Mouse (Mus musculus): ENCODE results near the gene Dhdh. TPM values are rescaled to one million over a fixed set of nuclear protein-coding genes. Genes with fewer than 3 reads are reported as not detected.
"Not testable (repeated sequence)": the region's sequence is repeated elsewhere in the genome, so short reads cannot be mapped to it uniquely, and the experiment has no call there.

Dhdh gene
- polyA plus RNA-seq, 1 experiment from 2014 or later: 3.9 TPM

GRCm38 (mm10) chr7:45467090-45467670 lies 21.4 kb downstream of the Dhdh start:
- WGBS: 38% methylated on average over 7 of the region's 7 CpGs
- Histone ChIP-seq H3K4me1 (peaks cover 22% of the 10 kb centered on the region), H3K36me3 (peaks cover 34% of the 10 kb centered on the region), H3K27ac (replicated peaks) (no peak overlapping the region), H3K9me3 (no peaks in the 10 kb centered on the region), H3K4me3 (peak overlapping the region; percentile 69), H3K9ac (peak overlapping the region; percentile 76), H3K27me3 (replicated peaks) (no peaks in the 10 kb centered on the region), H3K4me2 (peak overlapping the region; percentile 90)
- no peak for ATAC-seq (ENCODE audit: extremely low read depth, insufficient number of reproducible peaks, low FRiP score, low TSS enrichment)

- ATAC-seq (ENCODE audit: extremely low read depth, insufficient number of reproducible peaks, low FRiP score, low TSS enrichment): peak; percentile 75
- Histone ChIP-seq H3K27ac (replicated peaks) (peak within 1 kb of the TSS; percentile 65), H3K9me3 (no peaks in the 10 kb centered on the region), H3K9ac (peak within 1 kb of the TSS; percentile 93), H3K36me3 (peaks cover 41% of the 10 kb centered on the region), H3K4me3 (peak within 1 kb of the TSS; percentile 69), H3K4me1 (peaks cover 27% of the 10 kb centered on the region), H3K27me3 (replicated peaks) (no peaks in the 10 kb centered on the region), H3K4me2 (peak within 1 kb of the TSS; percentile 90)
- WGBS: under 1% methylated on average over 58 of the region's 58 CpGs
These were observed 22.1 kb downstream of the Dhdh start, which contains the start of gene Bax for GRCm38 (mm10) chr7:45466283-45467089. Bax (minus strand) TSS chr7:45466898.

- no peak for ATAC-seq (ENCODE audit: extremely low read depth, insufficient number of reproducible peaks, low FRiP score, low TSS enrichment)
- peaks cover 33% of the 10 kb centered on the region for H3K4me1 ChIP-seq
- no peaks in the 10 kb centered on the region for H3K9me3 ChIP-seq
- peak overlapping the region; percentile 93 for H3K9ac ChIP-seq
- H3K4me3 ChIP-seq: peak overlapping the region; percentile 69
- H3K36me3 ChIP-seq: peaks cover 42% of the 10 kb centered on the region
- no peak overlapping the region for H3K27ac ChIP-seq (replicated peaks)
- WGBS: 69% methylated on average over 9 of the region's 9 CpGs
- H3K4me2 ChIP-seq: peak overlapping the region; percentile 90
- H3K27me3 ChIP-seq (replicated peaks): no peaks in the 10 kb centered on the region
These were observed 23.1 kb downstream of the Dhdh start for GRCm38 (mm10) chr7:45465549-45465948.

GRCm38 (mm10) chr7:45465112-45465511 lies 23.5 kb downstream of the Dhdh start:
- ATAC-seq (ENCODE audit: extremely low read depth, insufficient number of reproducible peaks, low FRiP score, low TSS enrichment): no peak
- H3K9me3 ChIP-seq: no peaks in the 10 kb centered on the region
- H3K4me2 ChIP-seq: peak overlapping the region; percentile 90
- no peaks in the 10 kb centered on the region for H3K27me3 ChIP-seq (replicated peaks)
- peak overlapping the region; percentile 69 for H3K4me3 ChIP-seq
- peaks cover 37% of the 10 kb centered on the region for H3K4me1 ChIP-seq
- H3K9ac ChIP-seq: no peak overlapping the region
- 92% methylated on average over 12 of the region's 12 CpGs for WGBS
- no peak overlapping the region for H3K27ac ChIP-seq (replicated peaks)
- H3K36me3 ChIP-seq: peaks cover 42% of the 10 kb centered on the region

- Histone ChIP-seq H3K9ac (no peak overlapping the region), H3K4me2 (no peak overlapping the region), H3K4me1 (peaks cover 39% of the 10 kb centered on the region), H3K36me3 (peaks cover 42% of the 10 kb centered on the region), H3K27ac (replicated peaks) (no peak overlapping the region), H3K27me3 (replicated peaks) (no peaks in the 10 kb centered on the region), H3K4me3 (no peak overlapping the region), H3K9me3 (no peaks in the 10 kb centered on the region)
- WGBS: 93% methylated on average over 7 of the region's 7 CpGs
- no peak for ATAC-seq (ENCODE audit: extremely low read depth, insufficient number of reproducible peaks, low FRiP score, low TSS enrichment)
These were observed 24.4 kb downstream of the Dhdh start for GRCm38 (mm10) chr7:45463987-45464778.

GRCm38 (mm10) chr7:45462868-45463267 lies 25.7 kb downstream of the Dhdh start:
- H3K9ac ChIP-seq; H3K9me3 ChIP-seq; H3K27me3 ChIP-seq (replicated peaks); H3K4me3 ChIP-seq; H3K4me2 ChIP-seq; ATAC-seq (ENCODE audit: extremely low read depth, insufficient number of reproducible peaks, low FRiP score, low TSS enrichment); H3K27ac ChIP-seq (replicated peaks): not testable (repeated sequence)
- 80% methylated on average over 4 of the region's 4 CpGs for WGBS
- Histone ChIP-seq H3K36me3 (peaks cover 51% of the 10 kb centered on the region), H3K4me1 (peaks cover 46% of the 10 kb centered on the region)

GRCm38 (mm10) chr7:45462325-45462724 lies 26.3 kb downstream of the Dhdh start:
- H3K27ac ChIP-seq (replicated peaks): no peak overlapping the region
- peak overlapping the region; percentile 69 for H3K4me2 ChIP-seq
- H3K9me3 ChIP-seq: no peaks in the 10 kb centered on the region
- H3K9ac ChIP-seq: no peak overlapping the region
- 78% methylated on average over 4 of the region's 4 CpGs for WGBS
- H3K4me3 ChIP-seq: no peak overlapping the region
- no peaks in the 10 kb centered on the region for H3K27me3 ChIP-seq (replicated peaks)
- peaks cover 51% of the 10 kb centered on the region for H3K4me1 ChIP-seq
- no peak for ATAC-seq (ENCODE audit: extremely low read depth, insufficient number of reproducible peaks, low FRiP score, low TSS enrichment)
- H3K36me3 ChIP-seq: peaks cover 57% of the 10 kb centered on the region

- Histone ChIP-seq H3K36me3 (peaks cover 62% of the 10 kb centered on the region), H3K9ac (peak overlapping the region; percentile 50; the same call in 1 of the 2 replicates), H3K9me3 (no peaks in the 10 kb centered on the region), H3K27ac (replicated peaks) (peak overlapping the region; percentile 96), H3K4me3 (peak overlapping the region; percentile 25), H3K27me3 (replicated peaks) (no peaks in the 10 kb centered on the region), H3K4me2 (peak overlapping the region; percentile 69), H3K4me1 (peaks cover 53% of the 10 kb centered on the region)
- no peak for ATAC-seq (ENCODE audit: extremely low read depth, insufficient number of reproducible peaks, low FRiP score, low TSS enrichment)
- WGBS: 84% methylated on average over 4 of the region's 4 CpGs
These were observed 26.8 kb downstream of the Dhdh start for GRCm38 (mm10) chr7:45461781-45462180.

- ATAC-seq (ENCODE audit: extremely low read depth, insufficient number of reproducible peaks, low FRiP score, low TSS enrichment): no peak
- whole genome bisulfite sequencing: 50% methylated on average over 5 of the region's 5 CpGs
- H3K9ac ChIP-seq: peak overlapping the region; percentile 80
These were observed 27.3 kb downstream of the Dhdh start for GRCm38 (mm10) chr7:45461326-45461725.

GRCm38 (mm10) chr7:45460860-45461314 lies 27.7 kb downstream of the Dhdh start:
- Histone ChIP-seq H3K27ac (replicated peaks) (peak overlapping the region; percentile 96), H3K4me2 (peak overlapping the region; percentile 69), H3K4me1 (peaks cover 58% of the 10 kb centered on the region), H3K4me3 (peak overlapping the region; percentile 93), H3K36me3 (peaks cover 68% of the 10 kb centered on the region), H3K27me3 (replicated peaks) (no peaks in the 10 kb centered on the region), H3K9ac (peak overlapping the region; percentile 80), H3K9me3 (no peaks in the 10 kb centered on the region)
- WGBS: 5% methylated on average over 13 of the region's 13 CpGs
- peak; percentile 63; the same call in 1 of the 2 replicates for ATAC-seq (ENCODE audit: extremely low read depth, insufficient number of reproducible peaks, low FRiP score, low TSS enrichment)

More at GRCm38 (mm10) chr7:45461326-45461725, 27.3 kb downstream of the Dhdh start:
- Histone ChIP-seq H3K4me2 (peak overlapping the region; percentile 69), H3K36me3 (peaks cover 64% of the 10 kb centered on the region), H3K4me3 (peak overlapping the region; percentile 93), H3K4me1 (peaks cover 57% of the 10 kb centered on the region), H3K27me3 (replicated peaks) (no peaks in the 10 kb centered on the region), H3K27ac (replicated peaks) (peak overlapping the region; percentile 96), H3K9me3 (no peaks in the 10 kb centered on the region)

GRCm38 (mm10) chr7:45460377-45460776 lies 28.2 kb downstream of the Dhdh start:
- Histone ChIP-seq H3K4me1 (peaks cover 53% of the 10 kb centered on the region), H3K4me3 (peak overlapping the region; percentile 93), H3K9ac (peak overlapping the region; percentile 80), H3K27me3 (replicated peaks) (no peaks in the 10 kb centered on the region), H3K36me3 (peaks cover 71% of the 10 kb centered on the region), H3K4me2 (peak overlapping the region; percentile 69), H3K9me3 (no peaks in the 10 kb centered on the region), H3K27ac (replicated peaks) (peak overlapping the region; percentile 96)
- ATAC-seq (ENCODE audit: extremely low read depth, insufficient number of reproducible peaks, low FRiP score, low TSS enrichment): no peak
- WGBS: 55% methylated on average over 7 of the region's 7 CpGs
